Mouse (Mus musculus) gastrocnemius, postnatal 10 days (tissue): ENCODE data around the gene Mrpl19. TPM values are rescaled to one million over a fixed set of nuclear protein-coding genes. Genes with fewer than 3 reads are reported as not detected.

Source experiments
- DNase-seq: peaks from one replicate; pipeline ENCODE4 v3.0.0; 2021; ENCODE audit warnings: mixed read lengths
- long read RNA-seq, 2 experiments: library from polyadenylated mRNA; stranded (forward); transcript quantifications; one replicate each; pipeline ENCODE4 v2.0.0; 2021
- total RNA-seq, 2 experiments: library from RNA; stranded (reverse); gene quantifications; 2 replicates each; pipeline ENCODE4 v1.2.3; 2021

The Mrpl19 gene
- total RNA-seq = 10 to 100 TPM; 22.4 to 24.9 TPM
- long read RNA-seq, experiment 1, full-length matches to known transcripts = 8 of 11 reads
- long read RNA-seq, experiment 1, partial matches to known transcripts = 1 of 11 reads
- long read RNA-seq, experiment 1, other reads (novel, unspliced or antisense) = 2 of 11 reads
- long read RNA-seq, experiment 2, full-length matches to known transcripts = 14 of 15 reads
- long read RNA-seq, experiment 2, partial matches to known transcripts = 0 of 15 reads
- long read RNA-seq, experiment 2, other reads (novel, unspliced or antisense) = 1 of 15 reads

GRCm38 (mm10) chr6:81965296-81966067 lies at the start of gene Mrpl19:
Mrpl19 (minus strand) TSS chr6:81965958.
- DNase-seq = peak; percentile 83

GRCm38 (mm10) chr6:82012392-82012791 lies 46.6 kb upstream of the Mrpl19 start:
- DNase-seq = no peak

- no peak for DNase-seq
Observed at GRCm38 (mm10) chr6:81990049-81990810, 24.5 kb upstream of the Mrpl19 start.

GRCm38 (mm10) chr6:81988341-81988740 lies 22.6 kb upstream of the Mrpl19 start:
- no peak for DNase-seq

- no peak for DNase-seq
Observed at GRCm38 (mm10) chr6:81987580-81987979, 21.8 kb upstream of the Mrpl19 start.

- peak; percentile 80 for DNase-seq
Observed at GRCm38 (mm10) chr6:81987010-81987409, 21.3 kb upstream of the Mrpl19 start.

- no peak for DNase-seq
Observed at GRCm38 (mm10) chr6:81986599-81986998, 20.8 kb upstream of the Mrpl19 start.

- no peak for DNase-seq
Observed at GRCm38 (mm10) chr6:81986171-81986570, 20.4 kb upstream of the Mrpl19 start.

GRCm38 (mm10) chr6:81979286-81979685 lies 13.5 kb upstream of the Mrpl19 start:
- no peak for DNase-seq

- DNase-seq = peak; percentile 81
Observed at GRCm38 (mm10) chr6:81975971-81976621, 10.3 kb upstream of the Mrpl19 start.

GRCm38 (mm10) chr6:81972595-81972994 lies 6.8 kb upstream of the Mrpl19 start:
- DNase-seq = no peak

- no peak for DNase-seq
Observed at GRCm38 (mm10) chr6:81971196-81971595, 5.4 kb upstream of the Mrpl19 start.

GRCm38 (mm10) chr6:81966068-81966544 lies 348 bp upstream of the Mrpl19 start:
- no peak for DNase-seq

- no peak for DNase-seq
Observed at GRCm38 (mm10) chr6:81960284-81960683, 5.5 kb downstream of the Mrpl19 start.

GRCm38 (mm10) chr6:81959866-81960265 lies 5.9 kb downstream of the Mrpl19 start:
- no peak for DNase-seq

GRCm38 (mm10) chr6:81957992-81958391 lies 7.8 kb downstream of the Mrpl19 start:
- no peak for DNase-seq

- no peak for DNase-seq
Observed at GRCm38 (mm10) chr6:81956399-81956798, 9.4 kb downstream of the Mrpl19 start.

- DNase-seq = no peak
Observed at GRCm38 (mm10) chr6:81955133-81955532, 10.6 kb downstream of the Mrpl19 start.

- DNase-seq = no peak
Observed at GRCm38 (mm10) chr6:81946906-81947305, 18.9 kb downstream of the Mrpl19 start.

- no peak for DNase-seq
Observed at GRCm38 (mm10) chr6:81944432-81944831, 21.3 kb downstream of the Mrpl19 start.

- DNase-seq = no peak
Observed at GRCm38 (mm10) chr6:81943281-81943680, 22.5 kb downstream of the Mrpl19 start.

GRCm38 (mm10) chr6:81941718-81942117 lies 24.0 kb downstream of the Mrpl19 start:
- no peak for DNase-seq
